Mouse (Mus musculus) adrenal gland, postnatal 25 days (tissue): ENCODE measurements around the gene Gm5640. TPM values are rescaled to one million over a fixed set of nuclear protein-coding genes. Genes with fewer than 3 reads are reported as not detected.
A peak's percentile ranks its signal among the peaks of the same experiment; 100 is the strongest.
"Not testable (repeated sequence)": the region's sequence is repeated elsewhere in the genome, so short reads cannot be mapped to it uniquely, and the experiment has no call there.

Source experiments
- DNase-seq: peaks from one replicate; pipeline ENCODE4 v3.0.0; 2021; ENCODE audit warnings: mixed read lengths
- long read RNA-seq: library from polyadenylated mRNA; stranded (forward); transcript quantifications from one replicate; pipeline ENCODE4 v2.0.0, GENCODE M21; 2021
- total RNA-seq: library from RNA; stranded (reverse); gene quantifications from 2 replicates; pipeline ENCODE4 v1.2.3, GENCODE M21; 2021

Gm5640 gene
- not detected in 2 replicates for total RNA-seq
- long read RNA-seq = 0 reads

GRCm38 (mm10) chrX:74645466-74646323 is at the start of gene Gm5640:
Gene Gm5640, minus strand, starts transcription at chrX:74645635.
- DNase-seq = peak; percentile 3

GRCm38 (mm10) chrX:74646393-74646792 is 958 bp upstream of the Gm5640 start:
- DNase-seq = not testable (repeated sequence)

- DNase-seq = no peak
Observed at GRCm38 (mm10) chrX:74592379-74592778, 53.1 kb downstream of the Gm5640 start, which contains the start of gene Olfr1325. Gene Olfr1325, plus strand, starts transcription at chrX:74592679.

Other genes starting within 250 kb of the Gm5640 start
- 144 and 163 TPM in 2 replicates for gene G6pdx, start 216.4 kb downstream of the Gm5640 start, total RNA-seq
- gene Gm6880, start 164.2 kb downstream of the Gm5640 start, total RNA-seq = not detected in 2 replicates
- gene Olfr1326-ps1, start 70.7 kb downstream of the Gm5640 start, total RNA-seq = not detected in 2 replicates
- gene Olfr1325, start 53.0 kb downstream of the Gm5640 start, total RNA-seq = not detected in 2 replicates
- gene Gm6890, start 95.3 kb upstream of the Gm5640 start, total RNA-seq = not detected in 2 replicates
- not detected in 2 replicates for gene Gm5936, start 191.6 kb upstream of the Gm5640 start, total RNA-seq